Mouse (Mus musculus) ES-Bruce4 (cell line): ENCODE results near the gene Dnah6. TPM values are rescaled to one million over a fixed set of nuclear protein-coding genes. Genes with fewer than 3 reads are reported as not detected.

Experiments
- H3K27ac ChIP-seq: 2 replicates; pipeline ENCODE4 v1.5.1; 2012; ENCODE audit warnings: low read length, inconsistent platforms; ENCODE audit not compliant: insufficient read depth
- H3K27me3 ChIP-seq: 2 replicates; pipeline ENCODE4 v1.6.1; 2012; ENCODE audit warnings: mild to moderate bottlenecking, low read length, inconsistent platforms; ENCODE audit not compliant: control insufficient read depth, poor library complexity, insufficient read depth, severe bottlenecking
- H3K36me3 ChIP-seq: 2 replicates; pipeline ENCODE4 v1.6.1; 2012; ENCODE audit warnings: inconsistent platforms, mild to moderate bottlenecking, low read length, moderate library complexity; ENCODE audit not compliant: control insufficient read depth, poor library complexity, insufficient read depth, severe bottlenecking
- H3K4me1 ChIP-seq: one replicate; pipeline ENCODE4 v1.8.1; 2011; ENCODE audit warnings: low read length; ENCODE audit not compliant: control insufficient read depth, insufficient read depth
- H3K4me3 ChIP-seq: 2 replicates; pipeline ENCODE4 v1.5.1; 2011; ENCODE audit warnings: low read depth, mild to moderate bottlenecking, low read length
- H3K9ac ChIP-seq: 2 replicates; pipeline ENCODE4 v1.6.1; 2012; ENCODE audit warnings: low read depth, mild to moderate bottlenecking, inconsistent platforms; ENCODE audit not compliant: poor library complexity, severe bottlenecking
- H3K9me3 ChIP-seq: replicated peaks from 2 replicates; pipeline ENCODE4 v1.6.1; 2012; ENCODE audit warnings: mild to moderate bottlenecking, low read length, inconsistent platforms; ENCODE audit not compliant: control insufficient read depth, poor library complexity, insufficient read depth, severe bottlenecking
- CTCF ChIP-seq: IDR thresholded peaks from one replicate; pipeline ENCODE4 v1.8.1; 2011; ENCODE audit warnings: low read depth, low read length
- EP300 ChIP-seq: IDR thresholded peaks from 2 replicates; pipeline ENCODE4 v1.6.1; 2011; ENCODE audit warnings: low read depth, low read length; ENCODE audit not compliant: insufficient read depth
- POLR2A ChIP-seq: IDR thresholded peaks from one replicate; pipeline ENCODE4 v1.8.1; 2011; ENCODE audit warnings: low read length; ENCODE audit not compliant: insufficient read depth
- polyA plus RNA-seq: library from polyadenylated mRNA; stranded (reverse); fragments of >200 nt; gene quantifications from 2 replicates; pipeline ENCODE4 v1.2.4, GENCODE M21; 2011; ENCODE audit warnings: low read depth; ENCODE audit not compliant: missing spikeins, insufficient read depth, insufficient read length

The Dnah6 gene
- polyA plus RNA-seq, 1 experiment, result not detected

- Histone ChIP-seq H3K4me1 (no peaks in the 10 kb centered on the region), H3K27ac (no peak overlapping the region), H3K4me3 (no peak overlapping the region)
These were observed 167.9 kb downstream of the Dnah6 start for GRCm38 (mm10) chr6:73053526-73053925.

GRCm38 (mm10) chr6:73047259-73047658 lies 174.2 kb downstream of the Dnah6 start:
- Histone ChIP-seq H3K36me3 (no peaks in the 10 kb centered on the region), H3K27me3 (no peaks in the 10 kb centered on the region), H3K27ac (no peak overlapping the region), H3K4me1 (no peaks in the 10 kb centered on the region), H3K4me3 (no peak overlapping the region), H3K9me3 (no peaks in the 10 kb centered on the region), H3K9ac (no peak overlapping the region)
- TF ChIP-seq CTCF, result no peak
- TF ChIP-seq POLR2A, result no peak
- TF ChIP-seq EP300, result no peak

More at GRCm38 (mm10) chr6:73053526-73053925, 167.9 kb downstream of the Dnah6 start:
- H3K9ac ChIP-seq, result no peak overlapping the region
- peaks cover 10% of the 10 kb centered on the region for H3K9me3 ChIP-seq
- no peak for TF ChIP-seq POLR2A
- no peak for TF ChIP-seq EP300
- TF ChIP-seq CTCF, result no peak
- no peaks in the 10 kb centered on the region for H3K36me3 ChIP-seq
- H3K27me3 ChIP-seq, result no peaks in the 10 kb centered on the region

- no peak for TF ChIP-seq EP300
- no peak for TF ChIP-seq CTCF
- TF ChIP-seq POLR2A, result no peak
- Histone ChIP-seq H3K4me1 (no peaks in the 10 kb centered on the region), H3K27me3 (no peaks in the 10 kb centered on the region)
These were observed 175.5 kb downstream of the Dnah6 start for GRCm38 (mm10) chr6:73045944-73046343.

GRCm38 (mm10) chr6:73042278-73042677 lies 179.2 kb downstream of the Dnah6 start:
- no peaks in the 10 kb centered on the region for H3K36me3 ChIP-seq
- H3K27ac ChIP-seq, result no peak overlapping the region
- TF ChIP-seq POLR2A (no peak), CTCF (no peak), EP300 (no peak)
- no peak overlapping the region for H3K9ac ChIP-seq
- H3K4me3 ChIP-seq, result no peak overlapping the region
- no peaks in the 10 kb centered on the region for H3K27me3 ChIP-seq
- H3K9me3 ChIP-seq, result no peaks in the 10 kb centered on the region
- no peaks in the 10 kb centered on the region for H3K4me1 ChIP-seq

More at GRCm38 (mm10) chr6:73045944-73046343, 175.5 kb downstream of the Dnah6 start:
- H3K36me3 ChIP-seq, result no peaks in the 10 kb centered on the region
- no peak overlapping the region for H3K27ac ChIP-seq
- H3K9me3 ChIP-seq, result no peaks in the 10 kb centered on the region
- no peak overlapping the region for H3K9ac ChIP-seq
- H3K4me3 ChIP-seq, result no peak overlapping the region

- Histone ChIP-seq H3K9me3 (no peaks in the 10 kb centered on the region), H3K4me3 (no peak overlapping the region), H3K36me3 (no peaks in the 10 kb centered on the region), H3K9ac (no peak overlapping the region), H3K27me3 (no peaks in the 10 kb centered on the region), H3K4me1 (no peaks in the 10 kb centered on the region), H3K27ac (no peak overlapping the region)
- TF ChIP-seq EP300 (no peak), POLR2A (no peak), CTCF (no peak)
These were observed 183.2 kb downstream of the Dnah6 start for GRCm38 (mm10) chr6:73038291-73038690.

GRCm38 (mm10) chr6:73028853-73029252 lies 192.6 kb downstream of the Dnah6 start:
- Histone ChIP-seq H3K9ac (no peak overlapping the region), H3K9me3 (no peaks in the 10 kb centered on the region), H3K4me3 (no peak overlapping the region), H3K27me3 (no peaks in the 10 kb centered on the region), H3K27ac (no peak overlapping the region), H3K4me1 (no peaks in the 10 kb centered on the region), H3K36me3 (no peaks in the 10 kb centered on the region)
- no peak for TF ChIP-seq EP300
- peak; percentile 12 for TF ChIP-seq CTCF
- no peak for TF ChIP-seq POLR2A
